Mouse (Mus musculus): ENCODE data around the gene Fyn. TPM values are rescaled to one million over a fixed set of nuclear protein-coding genes. Genes with fewer than 3 reads are reported as not detected.

Gene Fyn
- total RNA-seq, 2 experiments from 2014 or later: 53.4 to 54.3 TPM

- no peak for DNase-seq (ENCODE audit: low spot score in 2 of 2)
These were observed 163.5 kb downstream of the Fyn start for GRCm38 (mm10) chr10:39532008-39532740.

- DNase-seq (ENCODE audit: low spot score in 2 of 2): no peak
These were observed 164.2 kb downstream of the Fyn start for GRCm38 (mm10) chr10:39532823-39533222.

GRCm38 (mm10) chr10:39534324-39535026 is 165.8 kb downstream of the Fyn start:
- DNase-seq (ENCODE audit: low spot score in 2 of 2): peak in 1 of 2 experiments; percentile 37

DNA sequence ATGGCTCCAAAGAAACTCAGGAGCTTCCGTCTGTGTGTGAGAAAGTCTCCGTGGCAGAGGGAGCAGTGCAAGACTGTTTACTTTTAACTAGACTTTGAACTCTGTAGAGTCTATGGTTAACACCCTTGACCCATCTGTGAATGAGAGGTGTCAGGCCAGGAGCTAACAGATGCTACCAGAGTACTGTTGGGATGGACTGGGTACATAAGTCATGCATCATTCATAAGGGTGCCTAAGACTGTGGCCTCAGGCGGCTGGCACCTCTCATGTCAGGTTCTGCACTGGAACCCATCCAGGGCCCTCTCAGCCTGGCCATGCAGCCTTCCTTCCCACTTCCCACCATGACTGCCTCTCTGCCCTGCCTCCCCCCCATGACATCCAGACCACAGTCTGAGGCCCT is 166.7 kb downstream of the Fyn start:
- no peak for DNase-seq (ENCODE audit: low spot score in 2 of 2)

- DNase-seq (ENCODE audit: low spot score in 2 of 2): peak in 1 of 2 experiments; percentile 61
These were observed 167.6 kb downstream of the Fyn start for GRCm38 (mm10) chr10:39536258-39536657.

DNA sequence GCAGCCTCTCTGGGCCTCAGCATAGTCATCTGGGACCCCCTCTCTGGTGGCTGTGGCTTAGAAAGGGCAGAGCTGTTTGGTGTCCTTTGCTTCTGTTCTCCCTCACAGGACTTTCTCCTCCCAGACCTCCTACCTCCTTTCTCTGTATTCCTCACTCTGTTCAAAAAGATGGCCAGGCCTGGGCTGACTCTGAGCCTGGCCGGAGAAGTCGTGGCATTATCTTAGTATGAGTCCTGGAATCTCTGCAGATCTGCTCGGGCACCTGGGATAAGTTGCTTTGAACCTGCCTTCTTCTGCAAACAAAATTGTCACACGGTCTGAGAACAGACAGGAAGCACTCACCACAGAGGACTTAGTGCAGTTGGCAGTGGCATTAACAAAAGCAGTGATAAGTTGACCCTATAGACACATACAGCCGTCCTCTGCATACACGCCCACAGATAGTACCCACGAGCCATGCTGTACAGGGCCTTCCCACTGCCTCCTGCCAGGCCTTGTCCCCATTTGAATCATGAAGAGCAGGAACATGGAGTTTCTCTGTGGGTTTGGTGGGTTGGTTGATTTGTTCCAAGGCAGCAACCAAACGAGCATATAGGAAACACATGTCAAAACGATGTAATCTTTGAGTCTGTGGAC is 171.5 kb downstream of the Fyn start:
- DNase-seq (ENCODE audit: low spot score in 2 of 2): no peak

- DNase-seq (ENCODE audit: low spot score in 2 of 2): no peak
These were observed 172.3 kb downstream of the Fyn start for GRCm38 (mm10) chr10:39540995-39541394.

- no peak for DNase-seq (ENCODE audit: low spot score in 2 of 2)
These were observed 172.8 kb downstream of the Fyn start for GRCm38 (mm10) chr10:39541451-39541874.

- no peak for DNase-seq (ENCODE audit: low spot score in 2 of 2)
These were observed 173.4 kb downstream of the Fyn start for GRCm38 (mm10) chr10:39541951-39542521.

DNA sequence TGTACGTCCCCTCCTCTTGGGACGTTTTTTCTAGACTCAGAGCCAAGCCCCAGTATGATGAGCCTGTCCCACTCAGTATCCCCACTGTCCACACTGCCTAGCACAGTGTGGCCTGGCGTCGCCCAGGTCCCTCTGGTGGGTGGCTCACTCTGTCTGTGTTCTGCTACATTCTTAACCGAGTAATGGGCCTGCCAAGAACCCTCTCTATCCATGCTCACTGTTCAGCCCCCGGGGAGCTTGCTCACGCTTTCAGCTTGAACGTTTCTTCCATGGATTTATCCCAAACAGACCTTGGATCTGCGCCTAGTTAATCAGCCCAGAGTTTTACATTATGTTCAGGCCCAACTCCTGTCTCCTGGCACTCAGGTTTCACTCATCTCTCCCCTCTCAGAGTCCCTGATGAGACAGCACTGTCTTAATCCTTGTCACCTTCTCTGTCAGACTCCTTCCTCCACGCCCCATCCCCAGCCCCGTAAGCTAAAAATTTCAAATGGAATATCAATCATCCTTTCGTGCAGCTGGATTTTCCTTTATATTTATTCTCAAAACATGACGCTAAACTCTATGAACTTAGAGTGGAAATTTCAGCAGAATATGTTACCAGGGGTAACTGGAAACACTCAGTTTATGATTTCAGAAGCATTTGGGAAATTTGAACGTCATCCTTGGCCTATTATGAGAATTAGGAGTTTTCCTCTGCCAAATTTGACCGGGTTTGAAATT is 174.0 kb downstream of the Fyn start:
- peak; percentile 46 to 76 for DNase-seq (ENCODE audit: low spot score in 2 of 2)

DNA sequence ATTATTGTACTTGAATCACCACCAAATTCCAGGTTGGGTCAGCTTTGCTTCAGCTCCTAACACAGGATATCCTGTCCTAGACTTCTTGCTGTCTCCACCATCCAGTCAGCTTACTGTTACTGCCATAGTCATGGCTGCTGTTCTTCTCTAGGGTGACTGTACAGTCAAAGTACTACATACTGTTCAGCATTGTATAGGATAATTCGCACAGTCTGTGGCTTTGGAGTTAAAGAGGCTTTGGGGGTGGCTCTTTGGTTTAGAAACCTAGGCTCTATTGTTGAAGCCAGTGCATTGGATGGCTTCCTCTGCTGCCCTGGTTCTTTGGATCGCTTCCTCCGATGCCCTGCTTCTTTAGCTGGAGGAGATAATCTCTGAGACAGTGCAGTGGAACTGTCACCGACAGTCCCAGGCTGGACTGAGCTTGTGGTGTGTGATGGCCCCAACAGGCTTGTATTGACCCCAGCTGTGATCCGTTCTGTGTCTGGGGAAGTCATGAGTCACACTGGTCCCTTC is 174.7 kb downstream of the Fyn start:
- DNase-seq (ENCODE audit: low spot score in 2 of 2): no peak

GRCm38 (mm10) chr10:39547369-39548074 is 178.9 kb downstream of the Fyn start:
- DNase-seq (ENCODE audit: low spot score in 2 of 2): no peak

GRCm38 (mm10) chr10:39550791-39551190 is 182.1 kb downstream of the Fyn start:
- no peak for DNase-seq (ENCODE audit: low spot score in 2 of 2)

GRCm38 (mm10) chr10:39551637-39552185 is 183.1 kb downstream of the Fyn start:
- peak in 1 of 2 experiments; percentile 28 for DNase-seq (ENCODE audit: low spot score in 2 of 2)

DNA sequence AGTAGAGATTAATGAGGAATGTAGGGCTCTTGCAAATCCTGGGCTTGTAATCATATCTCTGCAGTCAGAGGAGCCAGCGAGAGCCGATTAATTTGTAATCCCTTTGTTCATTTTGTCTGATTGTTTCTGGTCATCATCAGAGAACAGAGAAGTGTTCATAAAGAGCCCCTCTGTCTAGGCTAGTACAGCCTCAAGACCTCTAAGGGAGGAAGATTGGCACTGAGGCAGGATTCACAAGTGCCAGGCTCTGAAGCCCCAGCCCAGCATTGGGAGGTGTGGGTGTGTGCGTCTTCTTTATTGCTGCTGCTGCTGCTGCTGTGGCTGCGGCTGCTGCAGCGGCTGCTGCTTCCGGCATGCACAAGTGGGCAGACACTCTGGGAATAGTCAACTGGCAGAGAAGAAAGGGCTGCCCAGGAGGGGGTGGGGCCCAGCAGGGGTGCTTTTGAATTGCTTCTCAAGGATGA is 183.7 kb downstream of the Fyn start:
- no peak for DNase-seq (ENCODE audit: low spot score in 2 of 2)

DNA sequence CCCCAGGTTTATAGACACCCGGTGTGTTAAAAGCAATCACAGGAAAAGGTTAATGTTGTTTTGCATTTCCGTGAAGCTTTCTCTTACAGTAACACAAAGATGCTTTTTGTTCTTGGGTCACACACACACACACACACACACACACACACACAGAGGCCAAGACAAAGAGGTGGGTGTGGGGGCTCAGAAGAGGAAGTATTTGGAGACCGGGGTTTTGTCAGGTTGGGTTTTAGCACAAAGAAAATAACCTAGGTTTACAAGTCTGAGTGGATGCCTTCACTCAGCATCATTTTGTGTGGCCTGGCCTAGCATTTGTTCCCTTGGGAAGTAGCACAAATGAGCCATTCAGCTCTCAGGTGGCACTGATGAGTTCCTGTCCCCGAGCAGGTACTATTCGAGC is 184.2 kb downstream of the Fyn start:
- DNase-seq (ENCODE audit: low spot score in 2 of 2): no peak

DNA sequence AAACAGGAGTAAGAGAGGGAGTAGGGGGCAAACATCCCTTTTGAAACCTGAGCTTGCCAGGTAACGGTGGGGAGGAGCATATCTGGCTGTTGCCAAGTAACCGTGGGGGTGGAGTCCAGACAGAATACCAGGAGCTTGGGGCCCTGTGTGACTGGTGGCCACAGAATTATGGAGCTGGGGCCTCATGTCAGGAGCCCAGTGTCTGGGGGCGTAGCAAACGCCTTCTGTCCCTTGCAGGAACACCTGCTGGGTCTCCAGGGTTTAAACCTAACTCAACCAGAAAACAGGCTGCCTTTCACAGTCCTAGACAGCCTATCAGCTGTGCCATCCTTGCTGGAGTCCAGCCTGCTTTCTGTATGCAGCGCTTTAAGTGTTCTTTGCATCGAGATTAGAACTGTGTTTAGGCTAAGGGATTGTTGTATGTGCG is 186.6 kb downstream of the Fyn start:
- DNase-seq (ENCODE audit: low spot score in 2 of 2): no peak

DNA sequence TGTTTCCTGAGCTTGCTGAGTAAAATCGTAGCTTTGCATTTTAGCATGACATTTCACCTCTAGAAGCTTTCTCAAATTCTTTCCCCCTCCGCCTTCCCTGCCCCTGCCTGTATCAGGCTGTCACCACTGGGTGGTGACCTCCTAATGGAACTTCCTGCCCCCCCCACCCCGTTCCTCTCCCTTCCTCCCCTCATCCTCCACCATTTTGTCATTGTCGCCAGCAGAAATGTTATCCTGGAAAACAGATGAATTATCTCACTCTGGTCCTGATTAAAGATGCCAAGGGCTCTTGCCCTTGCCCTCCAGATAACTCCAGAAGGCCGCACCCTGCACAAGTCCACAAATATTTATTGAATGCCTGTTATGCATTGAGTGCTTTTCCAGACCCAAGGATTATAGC is 187.1 kb downstream of the Fyn start:
- DNase-seq (ENCODE audit: low spot score in 2 of 2): no peak

GRCm38 (mm10) chr10:39557360-39557759 is 188.7 kb downstream of the Fyn start:
- no peak for DNase-seq (ENCODE audit: low spot score in 2 of 2)

DNA sequence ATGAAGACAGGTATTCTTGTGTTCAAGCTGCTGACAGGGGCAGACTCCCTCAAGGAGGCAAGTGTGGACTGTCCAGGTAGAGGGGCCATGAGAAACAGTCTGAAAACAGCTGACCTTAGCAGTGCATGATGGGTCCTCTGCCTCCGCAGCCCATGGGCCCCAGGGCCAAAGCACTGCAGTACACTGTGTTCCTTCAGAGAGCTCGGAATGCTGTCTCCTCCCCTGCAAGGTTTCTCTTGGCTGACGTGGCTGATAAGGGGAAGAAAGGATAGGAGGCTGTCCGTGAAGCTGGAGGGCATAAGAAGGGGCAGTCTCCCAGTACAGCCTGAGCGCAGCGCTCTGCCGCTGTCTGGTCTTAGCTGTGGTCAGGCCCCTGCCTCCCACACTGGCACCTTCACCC is 189.2 kb downstream of the Fyn start:
- no peak for DNase-seq (ENCODE audit: low spot score in 2 of 2)

Measured in gastrocnemius, postnatal 4 days (tissue).